Mouse (Mus musculus) heart, adult 18-20 months (tissue): ENCODE data around the gene Susd2. TPM values are rescaled to one million over a fixed set of nuclear protein-coding genes. Genes with fewer than 3 reads are reported as not detected.

Experiments
- DNase-seq, 2 experiments: peaks; one replicate each; pipeline ENCODE4 v3.0.0; 2021 to 2022; ENCODE audit warnings: mixed read lengths in 1 of 2
- long read RNA-seq, 2 experiments: library from polyadenylated mRNA; stranded (forward); transcript quantifications; one replicate each; pipeline ENCODE4 v2.0.0; 2021
- total RNA-seq, 2 experiments: library from RNA; stranded (reverse); gene quantifications; 2 replicates each; pipeline ENCODE4 v1.2.3; 2021

Gene Susd2
- total RNA-seq: 1 to 10 TPM; 1.5 to 1.8 TPM
- long read RNA-seq, experiment 1, partial matches to known transcripts: 0 of 1 reads
- long read RNA-seq, experiment 1, other reads (novel, unspliced or antisense): 0 of 1 reads
- long read RNA-seq, experiment 2: 0 reads

- peak in 1 of 2 experiments; percentile 51 for DNase-seq
Observed at GRCm38 (mm10) chr10:75643741-75644343, at the start of gene Susd2. Gene Susd2, minus strand, starts transcription at chr10:75644008.

GRCm38 (mm10) chr10:75688598-75688997 lies 44.8 kb upstream of the Susd2 start:
- no peak for DNase-seq

GRCm38 (mm10) chr10:75686724-75687123 lies 42.9 kb upstream of the Susd2 start:
- DNase-seq: no peak

- no peak for DNase-seq
Observed at GRCm38 (mm10) chr10:75684035-75685004, 40.5 kb upstream of the Susd2 start.

- no peak for DNase-seq
Observed at GRCm38 (mm10) chr10:75680574-75681001, 36.8 kb upstream of the Susd2 start.

GRCm38 (mm10) chr10:75679204-75679603 lies 35.4 kb upstream of the Susd2 start:
- DNase-seq: no peak

- peak; percentile 55 to 65 for DNase-seq
Observed at GRCm38 (mm10) chr10:75677989-75678388, 34.2 kb upstream of the Susd2 start.

GRCm38 (mm10) chr10:75677571-75677970 lies 33.8 kb upstream of the Susd2 start:
- peak in 1 of 2 experiments; percentile 21 for DNase-seq

- DNase-seq: peak; percentile 69 to 82
Observed at GRCm38 (mm10) chr10:75676819-75677565, 33.2 kb upstream of the Susd2 start.

- no peak for DNase-seq
Observed at GRCm38 (mm10) chr10:75676286-75676685, 32.5 kb upstream of the Susd2 start.

GRCm38 (mm10) chr10:75675594-75675993 lies 31.8 kb upstream of the Susd2 start:
- peak; percentile 32 to 33 for DNase-seq

GRCm38 (mm10) chr10:75669936-75670335 lies 26.1 kb upstream of the Susd2 start:
- no peak for DNase-seq

- peak in 1 of 2 experiments; percentile 84 for DNase-seq
Observed at GRCm38 (mm10) chr10:75667911-75668270, 24.1 kb upstream of the Susd2 start.

- DNase-seq: peak; percentile 85
Observed at GRCm38 (mm10) chr10:75667115-75667910, 23.5 kb upstream of the Susd2 start.

GRCm38 (mm10) chr10:75666451-75667030 lies 22.7 kb upstream of the Susd2 start:
- no peak for DNase-seq

GRCm38 (mm10) chr10:75664673-75665270 lies 21.0 kb upstream of the Susd2 start:
- no peak for DNase-seq

- no peak for DNase-seq
Observed at GRCm38 (mm10) chr10:75662575-75662974, 18.8 kb upstream of the Susd2 start.

- no peak for DNase-seq
Observed at GRCm38 (mm10) chr10:75661876-75662275, 18.1 kb upstream of the Susd2 start.

GRCm38 (mm10) chr10:75661381-75661780 lies 17.6 kb upstream of the Susd2 start:
- DNase-seq: no peak

- no peak for DNase-seq
Observed at GRCm38 (mm10) chr10:75657772-75658171, 14.0 kb upstream of the Susd2 start.

- no peak for DNase-seq
Observed at GRCm38 (mm10) chr10:75657165-75657564, 13.4 kb upstream of the Susd2 start.
